Mouse (Mus musculus) yolk sac, embryonic 10.5 days (tissue): ENCODE data around the gene Golph3.
"Not testable (repeated sequence)": the region's sequence is repeated elsewhere in the genome, so short reads cannot be mapped to it uniquely, and the experiment has no call there.

Experiments used
- DNase-seq: peaks from one replicate; pipeline ENCODE4 v3.0.0-alpha.2; 2017; ENCODE audit warnings: low spot score

Gene Golph3

DNA sequence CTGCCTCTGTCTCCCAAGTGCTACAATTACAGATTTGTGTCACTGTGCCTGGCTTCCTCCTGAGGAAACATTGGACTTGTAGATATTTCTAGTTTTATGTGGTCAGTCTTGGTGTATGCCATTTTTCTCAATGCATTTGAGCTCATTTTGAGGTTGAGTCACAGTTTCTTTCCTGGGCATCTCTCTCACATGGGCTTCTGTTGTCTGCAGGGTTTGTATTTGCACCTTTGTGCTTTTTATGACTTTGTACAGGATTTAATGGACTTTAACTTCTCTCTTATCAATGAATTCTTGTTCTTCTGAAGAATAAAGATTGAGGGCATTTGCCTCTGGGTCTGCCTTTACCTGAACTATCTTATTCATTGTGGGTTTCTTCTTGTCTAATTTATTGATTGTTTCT lies 36.2 kb downstream of the Golph3 start:
- no peak for DNase-seq

DNA sequence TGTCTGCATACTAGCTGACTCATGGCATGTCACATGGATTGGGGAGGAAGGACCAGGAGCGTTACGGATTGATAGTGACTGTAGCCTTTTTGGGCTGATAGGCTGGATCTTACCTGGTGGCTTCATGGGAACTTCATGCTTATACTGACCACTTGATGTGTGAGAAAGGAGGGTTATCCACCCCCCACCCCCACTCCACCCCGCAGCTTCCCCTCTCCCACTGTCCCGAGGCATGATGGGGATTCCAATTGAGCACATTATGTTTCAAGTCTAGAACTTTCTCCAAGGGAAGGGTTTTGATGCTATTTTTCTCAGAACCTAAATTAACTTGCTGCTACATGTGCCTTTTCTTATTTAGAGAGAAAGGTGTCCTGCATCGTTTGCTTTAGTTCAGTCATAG lies 37.1 kb downstream of the Golph3 start:
- DNase-seq, result no peak

DNA sequence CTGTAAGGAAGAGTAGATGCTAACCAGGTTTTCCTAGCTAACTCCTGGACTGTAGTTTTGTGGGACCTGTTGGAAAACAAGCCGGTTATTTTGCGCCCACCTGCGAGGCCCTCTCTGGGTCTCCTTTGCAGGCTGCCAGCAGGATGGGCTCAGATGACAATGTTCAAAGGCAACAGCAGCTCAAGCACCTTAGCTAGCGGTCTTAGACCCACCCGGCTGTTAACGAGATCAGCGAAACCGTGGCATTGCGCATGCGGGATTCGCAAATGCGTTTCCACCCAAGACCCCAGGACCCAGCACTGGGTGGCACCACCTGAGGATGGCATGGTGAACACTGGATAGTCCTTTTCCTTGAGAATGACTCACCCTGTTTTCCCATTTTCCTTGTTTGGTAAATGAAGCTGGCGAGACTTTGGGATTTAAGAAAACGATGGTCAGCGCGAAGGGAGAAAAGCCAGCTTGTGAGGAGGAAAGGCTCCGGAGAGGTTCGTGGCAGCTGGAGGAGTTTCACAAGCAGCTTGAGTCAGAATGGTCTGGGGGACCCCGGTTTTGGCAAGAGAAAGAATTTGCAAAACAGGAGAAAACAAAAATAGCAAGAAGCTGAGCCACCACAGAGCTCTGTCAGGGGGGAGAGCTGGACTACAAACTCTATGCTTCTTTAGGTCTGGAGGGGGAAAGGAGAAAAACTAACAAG lies 39.4 kb downstream of the Golph3 start:
- no peak for DNase-seq

DNA sequence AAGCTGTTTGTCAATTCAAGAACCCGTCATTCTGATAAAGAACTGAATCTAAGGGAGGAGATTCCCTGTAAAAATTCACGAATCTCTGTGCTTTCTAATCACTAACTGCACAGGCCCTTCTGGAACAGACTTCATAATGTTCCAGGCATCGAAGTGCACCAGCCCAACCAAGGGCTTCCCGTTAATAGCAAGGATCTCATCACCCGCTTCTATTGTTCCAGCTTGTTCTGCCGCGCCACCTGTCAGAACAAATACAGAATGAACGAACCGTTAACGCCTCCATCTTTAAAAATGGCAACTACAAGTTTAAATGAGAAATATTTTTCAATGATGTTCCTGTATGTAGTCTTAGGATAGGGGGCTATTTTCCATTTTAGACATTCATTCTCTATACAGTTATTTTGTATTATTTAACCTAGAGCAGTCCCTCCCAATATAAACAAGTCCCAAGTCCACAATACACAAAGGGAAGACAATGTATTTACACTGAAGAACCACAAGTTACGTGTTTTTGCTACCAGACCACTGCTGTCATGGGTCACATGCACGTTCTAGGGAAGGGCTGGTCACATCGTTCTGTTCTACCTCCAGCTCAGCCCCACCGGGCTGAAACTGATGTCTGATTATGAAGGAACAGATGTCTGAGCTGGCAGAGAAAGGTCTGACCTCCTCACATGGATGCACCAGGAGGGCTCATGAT lies 40.9 kb downstream of the Golph3 start:
- DNase-seq, result no peak

DNA sequence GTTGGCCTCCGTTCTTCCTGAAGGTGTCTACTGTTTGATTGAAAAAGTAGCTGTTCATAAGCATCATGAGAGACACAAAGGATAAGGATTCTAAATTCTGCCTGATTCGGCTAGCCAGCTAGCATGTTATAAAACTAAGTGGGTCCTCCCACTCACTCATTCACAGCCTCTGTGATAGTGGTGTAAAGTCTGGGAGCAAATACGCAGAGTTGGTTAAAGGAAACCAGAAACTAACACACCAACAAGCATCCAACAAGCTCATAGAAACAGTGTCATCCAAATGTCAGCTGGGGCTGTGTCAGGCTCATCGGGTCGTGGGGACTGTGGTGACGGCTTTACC lies 41.4 kb downstream of the Golph3 start:
- no peak for DNase-seq

DNA sequence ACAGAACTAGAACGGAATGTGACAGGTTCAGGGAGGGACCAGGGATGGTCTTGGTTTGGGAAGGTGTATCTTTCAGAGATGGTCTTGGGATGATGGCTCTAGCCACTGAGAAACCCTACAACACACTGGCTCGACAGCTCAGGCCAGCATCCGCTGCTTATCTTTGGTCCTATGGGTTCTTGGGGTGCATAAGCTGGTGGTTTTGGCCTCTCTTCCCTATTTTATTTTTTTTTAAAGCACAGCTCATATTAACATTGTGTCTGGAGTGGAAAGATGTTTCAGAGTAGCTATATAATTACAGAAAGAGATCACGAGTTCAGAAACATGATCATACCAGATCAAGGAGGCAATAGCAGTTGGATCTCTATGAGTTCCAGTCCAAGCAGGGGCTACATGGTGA lies 42.8 kb downstream of the Golph3 start:
- no peak for DNase-seq

DNA sequence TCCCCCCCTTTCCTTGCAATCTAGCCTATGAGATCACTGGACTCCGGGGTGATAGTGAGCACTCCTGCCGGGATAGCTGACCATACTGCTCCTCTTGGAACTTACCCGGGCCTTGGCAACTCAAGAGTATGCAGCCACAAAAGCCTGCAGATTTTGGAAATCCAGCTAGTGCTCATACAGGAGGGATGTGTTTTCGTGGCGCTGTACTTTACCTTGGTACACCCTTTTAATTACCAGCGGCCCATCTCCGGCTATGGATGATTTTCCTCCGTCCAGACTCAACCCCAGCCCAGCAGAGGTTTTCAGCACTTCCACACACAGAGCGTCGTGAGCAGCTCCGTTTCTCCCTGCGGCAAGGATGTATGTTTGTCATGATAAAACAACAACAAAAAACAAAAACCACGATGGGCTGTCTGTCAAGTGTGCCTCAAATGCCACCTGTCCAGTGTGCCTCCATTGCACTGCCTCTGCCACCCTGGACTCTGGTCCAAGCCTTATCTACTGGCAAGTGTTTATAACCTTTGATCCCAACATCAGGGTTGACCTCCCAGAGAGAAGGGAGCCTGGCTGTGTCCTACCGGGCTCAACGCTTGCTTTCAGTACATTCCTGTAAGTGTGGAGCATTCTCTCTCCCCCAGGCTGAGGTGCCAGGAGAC lies 44.3 kb downstream of the Golph3 start:
- DNase-seq, result no peak

DNA sequence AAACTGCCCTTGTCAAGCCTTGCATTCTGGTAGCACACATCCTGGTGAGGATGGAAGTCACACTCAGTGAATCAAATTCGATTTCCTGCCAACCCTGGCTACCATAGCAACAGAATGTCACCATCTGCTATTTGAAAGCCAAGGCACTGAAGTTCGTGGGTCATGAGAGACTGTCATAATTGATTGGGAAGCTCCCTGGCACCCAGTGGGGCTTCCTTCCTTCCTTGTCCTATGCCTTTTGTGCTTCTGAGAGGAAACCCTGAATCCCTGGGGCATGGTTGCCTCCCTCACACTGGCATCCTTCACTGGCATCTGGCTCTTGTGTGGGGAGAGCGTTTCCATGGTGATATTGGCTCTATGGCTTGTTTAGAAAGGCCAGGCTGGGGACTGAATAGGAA lies 44.8 kb downstream of the Golph3 start:
- DNase-seq, result no peak

DNA sequence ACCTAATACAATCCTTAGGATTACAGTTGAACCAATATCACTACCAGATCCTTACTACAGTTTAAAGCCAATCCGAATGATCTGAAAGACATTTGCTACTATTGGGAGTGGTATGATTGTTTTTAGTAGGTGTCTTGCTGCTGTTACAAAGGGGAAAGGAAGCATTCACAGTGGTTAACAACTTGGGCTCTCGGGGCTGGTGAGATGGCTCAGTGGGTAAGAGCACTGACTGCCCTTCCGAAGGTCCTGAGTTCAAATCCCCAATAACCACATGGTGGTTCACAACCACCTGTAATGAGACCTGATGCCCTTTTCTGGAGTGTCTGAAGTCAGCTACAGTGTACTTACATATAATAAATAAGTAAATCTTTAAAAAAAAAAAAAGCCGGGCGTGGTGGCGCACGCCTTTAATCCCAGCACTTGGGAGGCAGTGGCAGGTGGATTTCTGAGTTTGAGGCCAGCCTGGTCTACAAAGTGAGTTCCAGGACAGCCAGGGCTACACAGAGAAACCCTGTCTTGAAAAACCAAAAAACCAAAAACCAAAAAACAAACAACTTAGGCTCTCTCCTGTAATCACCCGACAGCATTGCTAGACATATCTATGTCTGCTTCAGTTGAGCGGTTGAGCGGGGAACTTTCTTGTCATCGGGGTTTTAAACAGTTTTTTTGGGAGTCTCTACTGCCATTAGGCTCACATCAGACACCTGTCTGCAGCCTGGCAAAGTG lies 45.5 kb downstream of the Golph3 start:
- not testable (repeated sequence) for DNase-seq

DNA sequence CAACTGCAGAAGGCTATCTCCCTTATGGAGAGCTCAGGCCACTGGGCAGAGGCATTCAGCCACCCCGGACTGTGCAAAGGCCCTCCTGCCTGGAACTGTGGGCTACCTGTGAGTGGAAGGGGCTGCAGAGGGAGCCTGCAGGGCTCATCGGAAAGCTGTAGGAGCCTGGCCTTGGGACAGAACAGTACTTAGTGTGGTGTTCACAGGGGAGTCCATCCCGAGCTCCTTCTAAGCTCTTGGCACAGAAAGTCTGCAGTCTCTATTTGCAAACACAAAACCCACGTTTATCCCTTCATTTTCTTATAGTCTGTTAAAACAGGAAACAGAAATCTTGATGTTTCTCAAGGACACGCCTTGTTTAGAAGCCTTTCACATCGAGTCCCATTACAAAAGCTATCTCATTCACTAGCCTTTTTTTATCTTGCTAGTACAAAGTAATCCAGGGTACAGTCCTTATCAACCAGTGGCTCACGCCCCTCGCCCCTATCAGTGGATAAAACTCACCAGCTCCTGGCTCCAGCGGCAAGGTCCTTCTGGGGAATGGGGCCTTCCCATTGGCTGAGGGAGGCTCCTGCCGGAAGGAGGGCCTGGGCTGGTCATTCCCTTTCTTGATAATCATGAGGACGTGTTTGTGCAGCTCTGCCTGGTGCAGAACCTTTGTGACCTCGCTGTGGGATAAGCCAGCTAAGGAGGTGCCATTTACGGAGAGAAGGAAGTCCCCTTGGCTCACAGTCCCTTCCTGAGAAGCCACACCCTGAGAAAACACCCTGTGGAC lies 46.2 kb downstream of the Golph3 start:
- peak; percentile 65 for DNase-seq

DNA sequence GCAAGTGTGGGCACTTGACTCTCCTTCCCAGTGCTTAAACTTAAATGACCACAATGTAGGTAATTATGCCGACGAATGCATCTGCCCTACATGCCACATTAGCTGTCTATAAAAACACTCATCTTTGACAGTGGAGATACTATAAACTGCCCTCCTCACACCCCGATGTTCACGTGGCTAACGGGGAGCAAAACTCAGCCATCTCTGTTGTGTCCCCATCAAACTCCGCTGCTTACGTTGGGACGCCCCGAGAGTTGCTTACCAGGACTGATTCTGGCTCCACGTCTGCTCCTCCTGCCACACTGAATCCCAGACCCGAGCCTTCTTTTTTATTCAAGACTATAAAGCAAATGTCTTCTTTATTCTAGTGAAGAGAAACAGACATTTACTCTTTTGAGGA lies 47.1 kb downstream of the Golph3 start:
- no peak for DNase-seq

DNA sequence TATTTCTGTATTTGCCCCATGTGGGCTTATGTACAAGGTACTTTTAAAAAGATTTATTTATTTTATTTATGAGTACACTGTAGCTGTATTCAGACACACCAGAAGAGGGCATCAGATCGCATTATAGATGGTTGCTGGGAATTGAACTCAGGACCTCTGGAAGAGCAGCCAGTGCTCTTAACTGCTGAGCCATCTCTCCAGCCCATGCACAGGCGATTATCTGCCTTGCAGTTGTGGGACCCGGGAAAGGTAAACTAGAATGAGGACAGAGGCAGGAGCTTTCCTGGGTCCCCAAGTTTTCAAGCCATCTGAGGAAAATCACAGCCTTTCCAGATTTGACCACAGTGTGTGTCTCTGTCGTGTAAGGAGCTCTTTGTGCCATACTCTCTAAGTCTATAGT lies 47.6 kb downstream of the Golph3 start:
- DNase-seq, result no peak

DNA sequence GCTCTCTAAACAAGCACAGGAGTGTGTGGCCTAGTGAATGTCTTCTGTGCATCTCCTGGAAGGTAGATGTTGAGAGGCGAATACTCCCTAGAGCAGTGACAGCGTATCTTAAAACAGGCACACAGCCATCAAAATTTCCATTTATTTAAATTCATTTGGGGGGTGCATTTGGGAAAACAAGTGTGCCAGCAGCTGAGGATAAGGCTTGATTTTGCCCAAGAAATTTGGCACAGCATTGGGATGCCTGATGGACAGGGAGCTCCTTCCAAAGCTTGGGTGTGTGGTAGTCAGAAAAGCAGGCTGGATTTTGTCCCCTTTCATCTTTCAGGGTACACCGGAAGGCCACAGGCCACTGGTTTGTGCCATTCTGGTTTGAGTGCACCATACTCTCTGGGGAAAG lies 48.8 kb downstream of the Golph3 start:
- no peak for DNase-seq

DNA sequence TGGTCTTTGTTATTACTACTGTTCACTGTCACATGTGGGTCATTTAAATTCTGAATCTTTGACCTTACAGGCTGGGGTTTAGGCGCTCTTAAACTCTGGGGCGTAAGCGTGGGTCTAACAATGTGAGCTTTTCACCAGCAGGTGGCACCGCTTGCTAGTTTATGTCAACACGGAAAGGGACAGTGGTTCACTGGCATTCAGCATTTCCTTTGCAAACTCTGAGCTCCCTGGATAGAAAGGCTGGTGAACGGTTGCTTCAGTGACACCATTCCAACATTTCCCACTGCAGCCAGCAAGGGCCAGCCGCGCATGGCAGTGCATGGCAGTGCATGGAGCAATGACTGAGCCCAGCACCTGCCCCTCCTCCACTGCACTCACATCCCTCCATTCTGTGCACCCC lies 49.9 kb downstream of the Golph3 start:
- peak; percentile 43 for DNase-seq

DNA sequence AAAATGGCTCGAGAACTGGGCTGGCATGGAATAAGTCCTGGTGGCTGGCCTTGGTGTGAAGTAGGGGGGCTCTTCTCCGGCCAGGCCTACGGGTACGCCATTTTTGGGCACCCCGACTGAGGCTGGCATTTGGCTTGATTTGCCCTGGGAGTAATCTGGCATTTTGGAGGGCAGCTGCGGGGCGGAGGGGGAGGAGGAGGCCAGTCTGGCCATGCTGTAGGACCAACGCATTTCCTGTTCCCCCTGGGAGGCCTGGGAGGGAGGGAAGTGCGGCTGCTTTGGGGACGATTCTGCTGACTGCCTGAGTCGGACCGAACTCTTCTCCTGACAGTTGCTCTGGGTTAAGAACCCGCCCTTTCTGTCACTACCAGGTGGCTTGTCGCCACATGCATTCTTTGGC lies 52.2 kb downstream of the Golph3 start:
- no peak for DNase-seq

DNA sequence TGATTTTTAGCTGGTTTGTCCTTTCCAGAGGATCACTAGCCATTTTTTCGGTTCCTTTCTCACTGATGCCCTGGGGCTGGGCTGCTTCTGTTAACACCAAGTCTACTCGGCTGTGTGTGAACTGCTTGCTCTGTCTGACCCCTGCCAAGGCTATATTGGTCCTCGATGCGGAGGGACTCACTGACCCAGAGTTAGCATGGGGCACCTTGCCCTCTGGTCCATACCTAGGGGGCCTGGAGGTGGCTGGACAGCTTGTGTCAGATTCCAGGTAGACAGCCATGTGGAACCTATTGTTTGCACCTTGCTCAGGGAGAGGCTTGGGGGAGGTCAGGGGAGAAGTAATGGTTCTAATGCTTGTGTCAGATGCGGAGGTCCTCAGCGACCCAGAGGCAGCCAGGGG lies 52.7 kb downstream of the Golph3 start:
- no peak for DNase-seq

DNA sequence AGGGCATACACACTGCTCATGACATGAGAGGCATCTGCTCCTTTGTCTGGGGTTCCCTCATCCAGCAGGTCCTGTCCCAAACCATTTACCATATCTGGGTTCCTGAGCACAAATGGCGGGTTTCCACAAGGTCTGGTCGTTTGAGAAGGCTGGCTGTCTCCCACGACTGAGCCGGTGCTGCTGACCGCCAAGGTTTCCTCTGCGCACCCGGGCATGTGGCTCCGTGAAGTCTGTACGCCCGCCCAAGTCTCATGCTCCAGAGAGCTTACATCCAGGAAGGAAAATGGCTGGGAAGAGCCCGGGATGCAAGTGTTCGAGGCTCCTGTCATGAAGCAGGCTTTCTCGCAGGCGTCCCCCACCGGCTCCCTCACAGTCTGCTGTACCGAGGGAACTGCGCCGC lies 53.7 kb downstream of the Golph3 start:
- DNase-seq, result no peak

DNA sequence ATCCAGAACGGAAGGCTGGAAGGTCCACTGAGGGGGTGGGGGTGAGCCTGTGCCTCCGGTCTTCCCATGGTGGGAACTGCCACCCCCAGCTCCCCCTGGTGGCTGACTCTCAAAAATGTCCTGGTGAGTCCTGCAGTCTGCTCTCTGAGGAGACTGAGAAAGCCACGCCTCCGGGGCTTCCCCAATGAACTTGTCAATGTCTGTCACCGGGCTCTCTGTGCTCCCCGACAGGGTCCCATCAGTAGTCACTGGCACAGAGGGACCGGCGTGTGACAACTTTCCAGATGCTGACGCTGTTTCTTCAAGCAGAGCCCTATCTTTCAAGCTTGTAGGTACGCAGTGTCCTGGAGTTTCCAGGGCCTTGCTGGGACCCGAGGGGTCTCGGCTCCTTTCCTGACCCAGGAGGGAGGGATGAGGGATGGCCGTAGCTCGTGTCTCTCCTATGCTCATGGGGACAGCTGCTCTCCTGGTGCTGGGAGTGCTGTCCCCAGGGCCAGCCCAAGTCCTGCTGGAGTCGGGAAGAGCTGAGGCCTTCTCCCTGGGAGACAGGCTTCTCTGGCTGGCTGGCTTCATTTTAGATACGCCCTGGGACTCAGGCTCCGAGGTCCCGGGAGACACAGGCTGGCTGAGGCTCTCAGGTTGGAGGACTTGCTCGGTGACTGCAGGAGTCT lies 54.5 kb downstream of the Golph3 start:
- peak; percentile 80 for DNase-seq

DNA sequence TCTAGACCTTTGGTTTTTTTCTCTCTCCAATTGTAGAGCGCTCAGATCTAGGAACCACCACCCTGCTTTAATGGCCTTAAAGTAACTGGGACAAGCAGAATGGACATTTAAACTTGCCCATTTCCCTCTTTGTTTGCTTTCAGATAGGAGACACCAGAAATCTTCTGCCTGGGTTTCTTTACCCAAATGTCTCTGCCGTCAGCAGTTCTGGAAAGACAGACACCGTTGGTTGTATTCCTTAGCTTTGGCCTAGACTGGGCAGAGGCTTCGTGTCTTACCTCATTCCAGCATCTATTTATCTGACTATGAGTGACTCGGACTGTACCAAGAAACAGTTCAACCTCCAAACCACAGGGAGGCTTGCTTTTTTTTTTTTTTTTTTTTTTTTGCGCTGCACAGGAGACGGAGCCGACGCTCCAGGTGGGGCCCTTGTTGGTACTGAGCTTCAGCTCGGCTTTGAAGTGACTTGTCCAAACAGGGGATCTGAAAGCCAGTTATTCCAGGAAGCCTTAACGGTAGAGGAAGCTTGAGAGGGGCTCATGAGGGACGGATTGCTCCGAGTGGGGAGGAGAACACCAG lies 55.3 kb downstream of the Golph3 start:
- DNase-seq, result no peak

DNA sequence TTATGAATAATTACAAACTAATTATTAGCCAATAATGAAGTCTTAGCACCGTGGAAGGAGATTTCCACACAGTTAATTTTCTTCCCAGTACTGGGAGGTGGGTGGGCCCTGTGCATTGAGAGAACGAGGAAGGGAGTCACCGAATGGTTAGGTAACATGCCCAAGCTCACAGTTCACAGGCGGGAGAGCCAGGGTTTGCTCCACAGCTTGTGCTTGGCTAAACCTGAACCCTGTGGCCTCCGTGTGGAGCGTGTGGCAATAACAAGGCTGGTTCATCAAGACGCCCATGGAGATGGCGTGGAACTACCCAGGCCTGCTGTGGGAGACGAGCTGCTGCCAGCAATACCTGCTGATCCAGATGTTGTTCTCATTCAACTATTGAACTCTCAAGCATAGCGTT lies 56.5 kb downstream of the Golph3 start:
- DNase-seq, result no peak

DNA sequence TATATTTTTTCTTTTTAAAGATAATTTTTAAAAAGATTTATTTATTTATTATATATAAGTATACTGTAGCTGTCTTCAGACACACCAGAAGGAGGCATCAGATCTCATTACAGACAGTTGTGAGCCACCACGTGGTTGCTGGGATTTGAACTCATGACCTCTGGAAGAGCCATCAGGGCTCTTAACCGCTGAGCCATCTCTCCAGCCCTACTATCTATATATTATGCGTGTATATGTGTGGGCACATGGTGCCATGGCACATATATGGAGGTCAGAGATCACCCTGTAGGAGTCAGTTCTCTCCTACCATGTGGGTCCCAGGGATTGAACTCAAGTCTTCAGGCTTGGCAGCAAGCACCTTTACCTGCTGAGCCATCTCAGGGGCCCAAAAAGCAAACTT lies 58.8 kb downstream of the Golph3 start:
- no peak for DNase-seq
